Comparison of ENCODE assay signal across 8 mouse cellular contexts in genomic region chr2:152810158-152810941, GRCm38 (mm10). TPM values are rescaled to one million over a fixed set of nuclear protein-coding genes. Genes with fewer than 3 reads are reported as not detected.
DNase-seq lines count a peak whose midpoint lies in the region; ATAC-seq and TF ChIP-seq lines count a peak whose summit lies in the region.

No protein-coding gene starts in this region.

- peak; percentile 35 to 47 for DNase-seq in heart, adult 2 months
- no peak for DNase-seq in heart, postnatal 25 days (ENCODE audit: low spot score)
- DNase-seq in thymus, adult 2 months: no peak
- DNase-seq in thymus, postnatal 25 days: no peak
- peak; percentile 78 for DNase-seq in liver
- DNase-seq in stomach, postnatal 0 days (ENCODE audit: low spot score): no peak
- DNase-seq in ovary, postnatal 14 days (ENCODE audit: low spot score): no peak
- DNase-seq in midbrain, embryonic 10.5 days (ENCODE audit: low spot score): no peak

- H3K27ac ChIP-seq in heart, adult 2 months: peak overlapping the region; percentile 62
- peak overlapping the region; percentile 71 for H3K27ac ChIP-seq in thymus, adult 2 months (ENCODE audit: control insufficient read depth, insufficient read depth, low read length)
- H3K27ac ChIP-seq in stomach, postnatal 0 days (replicated peaks): peak overlapping the region; percentile 64
- no peak overlapping the region for H3K27ac ChIP-seq in midbrain, embryonic 10.5 days (replicated peaks)

- WGBS in heart, adult 2 months: 54% methylated on average over 5 of the region's 5 CpGs
- 83% methylated on average over 5 of the region's 5 CpGs for WGBS in thymus, adult 2 months
- WGBS in stomach, postnatal 0 days: 69% methylated on average over 5 of the region's 5 CpGs
- 86% methylated on average over 5 of the region's 5 CpGs for WGBS in midbrain, embryonic 10.5 days

- no peak for TF ChIP-seq POLR2A in heart, adult 2 months (IDR thresholded peaks at IDR 0.05; ENCODE audit: insufficient read depth, low read depth, low read length)
- no peak for TF ChIP-seq POLR2A in thymus, adult 2 months (IDR thresholded peaks at IDR 0.05; ENCODE audit: control insufficient read depth, extremely low read depth, insufficient read depth, low read length, poor library complexity)

- no peak overlapping the region for H3K4me3 ChIP-seq in heart, adult 2 months
- no peak overlapping the region for H3K4me3 ChIP-seq in thymus, adult 2 months (ENCODE audit: control insufficient read depth, insufficient read depth, low read length)
- H3K4me3 ChIP-seq in stomach, postnatal 0 days (ENCODE audit: low read depth, low read length): no peak overlapping the region
- no peak overlapping the region for H3K4me3 ChIP-seq in midbrain, embryonic 10.5 days

- H3K4me1 ChIP-seq in heart, adult 2 months (ENCODE audit: control insufficient read depth, insufficient read depth, low read length): peaks cover 45% of the 10 kb centered on the region
- peaks cover 39% of the 10 kb centered on the region for H3K4me1 ChIP-seq in thymus, adult 2 months (replicated peaks; ENCODE audit: control insufficient read depth, insufficient read depth, low read length)
- H3K4me1 ChIP-seq in stomach, postnatal 0 days (replicated peaks; ENCODE audit: control insufficient read depth, insufficient read depth): no peaks in the 10 kb centered on the region
- H3K4me1 ChIP-seq in midbrain, embryonic 10.5 days: peaks cover 31% of the 10 kb centered on the region

- no peak overlapping the region for H3K4me2 ChIP-seq in stomach, postnatal 0 days (replicated peaks; ENCODE audit: low read depth)

- peaks cover 9% of the 10 kb centered on the region for H3K79me2 ChIP-seq in heart, adult 2 months (replicated peaks; ENCODE audit: control insufficient read depth, insufficient read depth, low read length)

- TF ChIP-seq CTCF in heart, adult 2 months (IDR thresholded peaks at IDR 0.05): no peak
- no peak for TF ChIP-seq CTCF in thymus, adult 2 months (IDR thresholded peaks at IDR 0.05; ENCODE audit: borderline replicate concordance, control insufficient read depth, extremely low read depth, insufficient read depth, low read length, poor library complexity)
- no peak for TF ChIP-seq CTCF in stomach, postnatal 0 days (IDR thresholded peaks at IDR 0.05; ENCODE audit: low read depth)

- ATAC-seq in stomach, postnatal 0 days (ENCODE audit: low FRiP score, low TSS enrichment): 0 out of 2 replicates have a peak, but pooled peaks have one; percentile 19

- peaks cover 70% of the 10 kb centered on the region for H3K36me3 ChIP-seq in heart, adult 2 months (ENCODE audit: control insufficient read depth, insufficient read depth, low read length)
- peaks cover 9% of the 10 kb centered on the region; the same call in 1 of the 2 replicates for H3K36me3 ChIP-seq in thymus, adult 2 months (ENCODE audit: control insufficient read depth, insufficient read depth, low read length)
- peaks cover 2% of the 10 kb centered on the region for H3K36me3 ChIP-seq in stomach, postnatal 0 days (ENCODE audit: control insufficient read depth, insufficient read depth, low read length)
- H3K36me3 ChIP-seq in midbrain, embryonic 10.5 days: peaks cover 22% of the 10 kb centered on the region

- intact Hi-C loops in heart, adult 2 months (cut with DNase I): no loop called here
- intact Hi-C loops in heart, postnatal 25 days (cut with DNase I): no loop called here

- no peaks in the 10 kb centered on the region for H3K9me3 ChIP-seq in stomach, postnatal 0 days (ENCODE audit: control insufficient read depth, low read length)
- no peaks in the 10 kb centered on the region for H3K9me3 ChIP-seq in midbrain, embryonic 10.5 days (replicated peaks)

- H3K9ac ChIP-seq in heart, adult 2 months (ENCODE audit: low read depth, low read length): no peak overlapping the region
- H3K9ac ChIP-seq in stomach, postnatal 0 days (ENCODE audit: low read length): no peak overlapping the region

- H3K27me3 ChIP-seq in heart, adult 2 months (ENCODE audit: control insufficient read depth, insufficient read depth, low read length): no peaks in the 10 kb centered on the region
- H3K27me3 ChIP-seq in thymus, adult 2 months (ENCODE audit: control insufficient read depth, insufficient read depth, low read length): no peaks in the 10 kb centered on the region
- no peaks in the 10 kb centered on the region for H3K27me3 ChIP-seq in stomach, postnatal 0 days (ENCODE audit: control insufficient read depth, insufficient read depth, low read length)
- H3K27me3 ChIP-seq in midbrain, embryonic 10.5 days (ENCODE audit: low read depth, poor library complexity, severe bottlenecking): no peaks in the 10 kb centered on the region

- TF ChIP-seq EP300 in heart, adult 2 months (IDR thresholded peaks at IDR 0.05; ENCODE audit: insufficient read depth, low read depth, low read length): no peak
- no peak for TF ChIP-seq EP300 in stomach, postnatal 0 days (optimal IDR thresholded peaks at IDR 0.05)

RNA-seq across cellular contexts. Expression of gene Bcl2l1, which starts 21.2 kb away (rescaled TPM):
- 100 to 1,000 TPM in 1 of 2 experiments, 10 to 100 TPM in 1; 51.9 to 102 TPM for total RNA-seq in heart, adult 2 months (2021)
- 48.1 and 51.2 TPM in 2 replicates for polyA plus RNA-seq in heart, adult 2 months (2012; rRNA removed)
- 10 to 100 TPM; 58.6 to 59.0 TPM for total RNA-seq in heart, postnatal 25 days (2021)
- 205 and 207 TPM in 2 replicates for polyA plus RNA-seq in thymus, adult 2 months (2012; rRNA removed)
- 45.6 and 48.7 TPM in 2 replicates for polyA plus RNA-seq in stomach, postnatal 0 days (2015; fragmentation: Nextera tagmentation; extraction: Ambion mirVana)
- polyA plus RNA-seq in midbrain, embryonic 10.5 days (2016; fragmentation: Nextera tagmentation; extraction: Ambion mirVana): 107 and 128 TPM in 2 replicates

RNA-seq across cellular contexts. Expression of gene Tpx2, which starts 37.4 kb away (rescaled TPM):
- total RNA-seq in heart, adult 2 months (2021): 1 to 10 TPM in 1 of 2 experiments, under 1 TPM in 1; 0.75 to 1.1 TPM
- 0.18 and 0.50 TPM in 2 replicates for polyA plus RNA-seq in heart, adult 2 months (2012; rRNA removed)
- 1 to 10 TPM; 1.5 to 1.6 TPM for total RNA-seq in heart, postnatal 25 days (2021)
- 16.1 and 19.1 TPM in 2 replicates for polyA plus RNA-seq in thymus, adult 2 months (2012; rRNA removed)
- 14.0 and 17.7 TPM in 2 replicates for polyA plus RNA-seq in stomach, postnatal 0 days (2015; fragmentation: Nextera tagmentation; extraction: Ambion mirVana)
- polyA plus RNA-seq in midbrain, embryonic 10.5 days (2016; fragmentation: Nextera tagmentation; extraction: Ambion mirVana): 153 TPM in 2 replicates

RNA-seq across cellular contexts. Expression of gene Cox4i2, which starts 56.4 kb away (rescaled TPM):
- total RNA-seq in heart, adult 2 months (2021): 10 to 100 TPM; 12.1 to 18.0 TPM
- polyA plus RNA-seq in heart, adult 2 months (2012; rRNA removed): 12.0 and 13.2 TPM in 2 replicates
- total RNA-seq in heart, postnatal 25 days (2021): 10 to 100 TPM; 12.2 to 16.8 TPM
- 1.6 and 1.9 TPM in 2 replicates for polyA plus RNA-seq in thymus, adult 2 months (2012; rRNA removed)
- polyA plus RNA-seq in stomach, postnatal 0 days (2015; fragmentation: Nextera tagmentation; extraction: Ambion mirVana): 9.8 and 10.6 TPM in 2 replicates
- 4.2 and 4.6 TPM in 2 replicates for polyA plus RNA-seq in midbrain, embryonic 10.5 days (2016; fragmentation: Nextera tagmentation; extraction: Ambion mirVana)

Comparison
In these comparisons a context has a peak if more than half of its experiments do, and no peak if none do; other contexts are left out.
1. DNase-seq: peak in heart, adult 2 months (2 of 2) and liver (single experiment); none in heart, postnatal 25 days (single experiment), thymus, adult 2 months (single experiment), thymus, postnatal 25 days (single experiment), stomach, postnatal 0 days (single experiment), ovary, postnatal 14 days (single experiment) and midbrain, embryonic 10.5 days (single experiment).
2. RNA of gene Tpx2, which starts 37.4 kb away (polyA plus RNA-seq): 153 TPM in midbrain, embryonic 10.5 days, 14.0 to 17.7 TPM in stomach, postnatal 0 days and 16.1 to 19.1 TPM in thymus, adult 2 months; 0.18 to 0.50 TPM in heart, adult 2 months; every median in the first group is over 10 times any median in the second.